Mouse (Mus musculus): ENCODE measurements around the gene Gm3526. TPM values are rescaled to one million over a fixed set of nuclear protein-coding genes. Genes with fewer than 3 reads are reported as not detected.
"Not testable (repeated sequence)": the region's sequence is repeated elsewhere in the genome, so short reads cannot be mapped to it uniquely, and the experiment has no call there.

Gene Gm3526
- 0.11 TPM in 1 of 2 replicates, not detected in the other for polyA plus RNA-seq (2012; rRNA removed)

GRCm38 (mm10) chr14:5260480-5260879 lies at the start of gene Gm3526:
Gene Gm3526 (minus strand): TSS chr14:5260580.
- DNase-seq (ENCODE audit: low read depth): not testable (repeated sequence)

Other genes starting within 250 kb of the Gm3526 start
- gene Gm3298, start 244.7 kb downstream of the Gm3526 start, polyA plus RNA-seq (2012; rRNA removed): not detected in 2 replicates
- not detected in 2 replicates for gene 4930555G01Rik, start 210.0 kb downstream of the Gm3526 start, polyA plus RNA-seq (2012; rRNA removed)
- 0.14 and 0.54 TPM in 2 replicates for gene Gm8281, start 189.5 kb downstream of the Gm3526 start, polyA plus RNA-seq (2012; rRNA removed)
- not detected in 2 replicates for gene Gm8279, start 129.1 kb downstream of the Gm3526 start, polyA plus RNA-seq (2012; rRNA removed)
- not detected in 2 replicates for gene Gm3317, start 96.0 kb downstream of the Gm3526 start, polyA plus RNA-seq (2012; rRNA removed)
- not detected in 2 replicates for gene Gm8271, start 74.8 kb downstream of the Gm3526 start, polyA plus RNA-seq (2012; rRNA removed)
- not detected in 2 replicates for gene Gm3542, start 74.3 kb upstream of the Gm3526 start, polyA plus RNA-seq (2012; rRNA removed)
- 0.23 TPM in 1 of 2 replicates, not detected in the other for gene Gm3500, start 128.5 kb upstream of the Gm3526 start, polyA plus RNA-seq (2012; rRNA removed)
- gene Gm3194, start 194.9 kb upstream of the Gm3526 start, polyA plus RNA-seq (2012; rRNA removed): 0.81 TPM in 1 of 2 replicates, not detected in the other
- gene Gm8246, start 217.2 kb upstream of the Gm3526 start, polyA plus RNA-seq (2012; rRNA removed): not detected in 2 replicates
- gene Gm3187, start 223.6 kb upstream of the Gm3526 start, polyA plus RNA-seq (2012; rRNA removed): not detected in 2 replicates
- 0.15 and 0.51 TPM in 2 replicates for gene Gm3488, start 241.1 kb upstream of the Gm3526 start, polyA plus RNA-seq (2012; rRNA removed)